Mouse (Mus musculus) embryonic fibroblast, embryonic 13.5 days (primary cell): ENCODE data around the gene Fcgr4.

Source experiments
- CTCF ChIP-seq: IDR thresholded peaks from 2 replicates; pipeline ENCODE4 v1.5.1; 2011; ENCODE audit warnings: mild to moderate bottlenecking, control low read depth, low read length, moderate library complexity, borderline replicate concordance; ENCODE audit not compliant: insufficient read depth
- POLR2A ChIP-seq: IDR thresholded peaks from 2 replicates; pipeline ENCODE4 v1.6.1; 2011; ENCODE audit warnings: low read depth, mild to moderate bottlenecking, control low read depth, low read length, moderate library complexity

DNA sequence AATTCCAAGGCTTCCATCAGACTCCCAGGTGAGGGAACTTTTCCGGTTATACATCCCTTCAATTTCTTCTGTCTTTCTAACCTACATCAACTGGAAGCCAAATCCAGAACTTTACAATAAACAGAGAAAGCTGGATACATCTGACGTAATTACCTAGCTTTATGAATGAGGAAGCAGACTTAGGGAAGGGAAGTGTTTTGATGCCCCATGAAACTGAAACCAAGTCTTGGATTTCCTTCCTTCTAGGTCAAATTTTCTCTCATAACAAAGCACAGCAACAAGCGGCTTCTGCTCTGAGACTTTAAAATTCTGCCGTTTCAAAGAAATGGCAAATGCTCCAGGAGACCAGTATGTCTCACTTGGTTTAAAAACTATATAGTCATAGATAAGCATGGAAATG is 12.4 kb upstream of the Fcgr4 start:
- TF ChIP-seq POLR2A, result no peak
- TF ChIP-seq CTCF, result no peak
